Mouse (Mus musculus) left cerebral cortex, postnatal 4 days (tissue): Measurements from ENCODE around the gene Noc4l. TPM values are rescaled to one million over a fixed set of nuclear protein-coding genes. Genes with fewer than 3 reads are reported as not detected.
A peak's percentile ranks its signal among the peaks of the same experiment; 100 is the strongest.

Source experiments
- DNase-seq: peaks from one replicate; pipeline ENCODE4 v3.0.0-alpha.2; 2022
- intact Hi-C: fragments of 180-260 bp; cut with DNase I; formaldehyde crosslinking; loops from one replicate; pipeline ENCODE4 v1.15.1; 2025
- microRNA-seq: library from miRNA; unstranded; fragments of <30 nt; microRNA quantifications from one replicate; pipeline ENCODE4 v1.2.0, GENCODE M21; 2022
- total RNA-seq, 2 experiments: library from RNA; stranded (reverse); gene quantifications; 2 replicates each; pipeline ENCODE4 v1.2.3; 2021

Gene Noc4l
- total RNA-seq, 2 experiments from 2014 or later = 35.2 to 47.0 TPM

DNA sequence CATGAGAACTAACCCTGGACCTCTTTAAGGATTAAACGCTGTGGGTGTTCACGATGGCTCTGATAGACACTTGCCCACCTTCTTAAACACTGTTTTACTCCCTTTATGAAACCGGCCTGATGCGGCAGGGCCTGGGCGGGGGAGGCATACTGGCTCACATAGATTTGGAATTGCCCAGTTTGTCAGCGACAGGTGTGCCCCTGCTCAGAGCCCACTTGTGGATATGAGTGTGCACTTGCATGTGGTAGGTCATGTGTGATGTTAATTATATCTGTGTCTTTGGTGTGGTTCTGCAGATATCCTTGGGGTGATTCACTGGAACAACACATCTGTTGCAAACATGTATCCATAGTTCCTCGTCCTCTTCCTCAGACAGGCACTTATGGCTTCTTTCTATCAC is 42.7 kb downstream of the Noc4l start:
- DNase-seq = no peak
- intact Hi-C loops = no loop called here

DNA sequence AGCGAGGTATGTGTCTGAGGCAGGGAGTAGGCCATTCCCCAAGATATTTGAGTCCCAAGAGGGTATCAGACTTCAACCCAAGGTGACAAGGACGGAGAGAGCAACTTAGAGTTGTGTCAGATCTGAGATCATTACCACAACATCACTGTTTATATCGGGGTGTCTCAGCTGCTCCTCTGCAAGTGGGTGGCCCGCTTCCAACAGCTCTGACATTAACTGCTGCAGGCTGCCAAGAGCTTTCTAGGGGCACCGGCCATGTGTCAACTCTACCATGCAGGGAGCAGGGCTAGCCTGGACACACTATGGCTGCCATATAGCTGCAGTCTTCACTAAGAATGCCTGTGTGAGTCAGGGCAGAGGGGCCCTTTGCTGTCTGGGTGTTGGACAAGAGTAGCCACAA is 43.3 kb downstream of the Noc4l start:
- peak; percentile 32 for DNase-seq
- intact Hi-C loops = no loop called here

DNA sequence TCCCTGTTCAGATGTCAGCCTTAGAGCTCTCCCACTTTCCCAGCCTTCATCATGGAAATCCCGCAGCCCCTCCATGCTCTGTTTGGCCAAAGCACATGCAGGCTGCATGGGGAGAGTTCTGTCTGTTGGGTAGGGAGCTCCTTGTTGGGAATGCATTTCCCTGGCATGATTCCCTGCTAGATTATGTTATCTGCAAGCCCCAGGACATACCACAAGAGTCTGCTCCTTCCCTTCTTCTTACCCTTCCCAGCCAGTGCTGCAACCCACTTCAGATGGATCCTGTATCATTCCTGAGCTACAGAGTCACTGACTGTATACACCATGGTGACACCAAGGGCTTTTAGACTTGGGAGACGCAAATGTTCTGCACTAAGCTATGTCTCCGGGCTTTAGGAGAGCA is 43.8 kb downstream of the Noc4l start:
- no peak for DNase-seq
- intact Hi-C loops = no loop called here

DNA sequence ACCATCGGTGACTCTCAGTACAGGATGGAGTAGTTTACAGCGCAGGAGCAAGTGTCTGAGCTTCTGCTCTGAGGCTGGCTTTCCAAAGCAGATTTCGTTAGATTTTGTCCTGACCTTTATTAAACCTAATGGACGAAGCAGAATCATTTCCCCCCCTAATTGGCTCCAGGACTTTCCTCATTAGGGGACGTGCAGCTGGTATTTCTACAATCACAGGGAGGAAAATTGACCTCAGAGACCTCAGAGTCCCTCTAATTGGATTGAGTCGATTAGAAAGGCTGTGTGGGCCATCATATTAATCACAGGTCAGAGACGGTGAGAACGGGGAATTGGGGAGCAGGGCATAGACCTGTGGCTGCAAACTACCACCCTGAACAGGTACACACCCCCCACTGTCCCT is 44.3 kb downstream of the Noc4l start:
- DNase-seq = no peak
- intact Hi-C loops = no loop called here

DNA sequence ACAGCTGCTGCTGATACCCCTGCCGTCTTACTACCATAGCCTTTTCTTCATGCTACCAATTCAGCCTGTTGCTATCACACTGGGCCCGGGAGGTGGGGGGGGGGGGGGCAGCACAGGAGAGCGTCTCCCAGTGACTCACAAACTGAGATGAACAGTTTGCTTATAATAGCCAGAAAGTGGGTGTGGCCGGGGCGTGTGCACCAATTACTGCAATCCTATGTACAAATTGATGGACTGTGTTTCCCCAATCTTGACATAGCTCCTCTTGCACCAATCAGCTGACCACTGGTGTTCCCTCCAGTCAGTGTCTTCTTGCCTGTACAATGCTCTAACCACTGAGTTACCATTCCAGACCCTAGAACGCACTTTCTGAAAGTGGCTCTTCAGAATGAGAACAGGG is 44.9 kb downstream of the Noc4l start:
- intact Hi-C loops = no loop called here
- no peak for DNase-seq

DNA sequence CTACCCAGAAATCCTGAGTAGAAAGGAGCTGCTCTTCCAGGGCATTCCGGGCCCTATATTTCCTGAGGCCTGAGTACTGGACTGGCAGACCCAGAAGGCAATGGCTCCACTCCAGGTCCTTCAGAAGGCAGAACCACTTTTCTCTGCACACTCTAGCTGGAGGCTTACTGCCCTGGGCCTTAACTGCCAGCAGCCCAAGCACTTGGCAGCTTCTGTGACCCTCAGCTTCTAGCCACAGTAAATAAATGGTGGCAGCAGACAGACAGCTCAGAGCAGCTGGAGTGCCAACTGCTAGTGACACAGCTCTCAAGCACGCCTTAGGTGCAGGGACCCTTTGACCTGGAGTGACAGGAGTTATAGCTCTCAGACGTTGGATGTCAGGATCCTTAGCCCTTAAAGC is 45.5 kb downstream of the Noc4l start:
- peak; percentile 36 for DNase-seq
- intact Hi-C loops = no loop called here

DNA sequence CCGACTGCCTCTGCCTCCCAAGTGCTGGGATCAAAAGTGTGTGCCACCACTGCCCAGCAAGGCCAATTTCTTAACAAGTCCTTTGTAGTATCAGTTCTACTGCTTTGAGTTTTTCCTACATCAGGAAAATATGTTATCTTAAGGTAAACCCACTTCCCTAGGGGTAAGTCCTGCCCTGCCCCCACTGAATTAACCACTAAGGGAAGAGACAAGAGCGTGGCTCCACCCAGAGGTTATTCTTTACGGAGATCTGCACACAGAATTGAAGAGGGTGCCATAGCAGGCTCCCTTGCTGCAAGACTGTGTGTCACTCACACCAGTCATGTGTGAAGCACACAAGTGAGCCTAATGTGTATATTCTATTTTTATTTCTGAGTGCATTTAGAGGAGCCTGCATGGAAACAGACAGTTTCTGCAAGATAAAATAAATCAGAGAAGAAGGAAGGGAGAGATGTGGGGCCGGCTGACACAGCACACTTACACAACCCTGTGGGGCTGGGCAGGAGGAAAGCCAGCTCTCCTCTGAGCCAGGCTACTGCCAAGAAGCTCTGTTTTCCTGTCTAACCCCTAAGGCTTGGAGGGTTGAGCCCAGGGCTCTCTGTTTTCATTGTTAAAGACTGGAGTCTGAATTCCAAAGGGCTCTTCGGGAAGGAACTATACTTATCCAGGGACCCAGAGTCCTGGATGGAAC is 47.5 kb downstream of the Noc4l start:
- intact Hi-C loops = no loop called here
- DNase-seq = no peak

DNA sequence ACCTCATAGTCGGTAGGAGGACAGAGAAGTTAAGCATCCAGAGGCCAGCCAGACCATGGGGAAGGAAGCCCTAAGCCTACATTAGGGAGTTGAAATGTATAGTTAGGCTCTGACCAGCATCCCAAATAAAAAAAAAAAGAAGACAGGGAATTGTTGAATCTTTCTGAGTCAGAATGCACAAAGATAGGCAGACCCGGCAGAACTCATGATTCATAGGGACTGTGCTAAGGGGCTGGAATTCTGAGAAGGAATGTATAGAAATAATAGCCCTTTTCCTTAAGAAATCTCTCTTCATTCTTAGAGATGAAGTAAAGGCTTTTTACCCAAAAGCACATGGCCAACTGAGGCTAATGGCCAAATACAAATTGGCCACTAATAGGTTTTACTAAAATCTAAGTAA is 48.9 kb downstream of the Noc4l start:
- DNase-seq = no peak
- intact Hi-C loops = no loop called here

DNA sequence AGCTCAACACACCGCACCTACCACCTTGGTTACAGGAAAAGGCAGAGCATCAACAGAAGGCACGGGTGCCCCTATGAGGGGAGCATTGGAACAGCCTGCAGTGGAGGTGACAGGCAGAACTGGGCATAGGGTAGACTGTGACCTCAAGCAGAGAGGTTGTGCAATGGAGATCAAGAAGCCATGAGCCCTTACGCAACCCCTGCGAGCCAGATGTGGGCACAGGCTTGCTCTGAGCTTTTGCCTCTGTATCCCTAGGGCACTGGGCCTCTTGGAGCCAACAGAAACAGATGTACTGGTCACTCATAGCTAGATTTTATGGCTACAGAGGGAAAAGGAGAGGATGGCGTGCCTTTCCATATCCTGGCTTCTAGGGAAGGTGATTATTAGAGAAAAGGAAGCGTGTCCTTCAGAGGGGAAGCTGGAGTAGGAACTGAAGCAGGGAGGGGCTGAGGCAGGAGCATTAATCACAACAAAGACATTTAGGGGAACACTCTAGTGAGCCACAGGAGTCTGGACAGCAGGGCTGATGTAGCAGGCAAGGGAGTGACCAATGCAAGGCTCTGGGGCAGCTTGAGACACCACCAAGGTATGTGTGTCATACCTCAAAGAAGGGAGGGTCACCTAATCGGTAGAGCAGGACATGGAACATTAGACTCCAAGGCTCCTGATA is 50.1 kb downstream of the Noc4l start:
- intact Hi-C loops = no loop called here
- DNase-seq = no peak

Small RNAs within 50 kb of the gene (microRNA-seq; reads per million reads assigned to microRNA genes)
- gene Mir7026 = 7.5 reads per million, percentile 19 among the genes with 10 or more reads in this experiment

Other genes with a start within 250 kb of the Noc4l start
- gene Fbrsl1, start 204.9 kb downstream of the Noc4l start, total RNA-seq = 10 to 100 TPM; 68.1 to 72.9 TPM
- gene Galnt9, start 109.1 kb downstream of the Noc4l start, total RNA-seq = 10 to 100 TPM; 31.7 to 33.7 TPM
- 10 to 100 TPM; 28.0 to 32.5 TPM for gene Ddx51, start within 50 bp of the Noc4l start, total RNA-seq
- gene Ep400, start 117.3 kb upstream of the Noc4l start, total RNA-seq = 100 to 1,000 TPM; 121 to 122 TPM
- gene Pus1, start 127.2 kb upstream of the Noc4l start, total RNA-seq = 10 to 100 TPM; 18.7 to 20.3 TPM
- 100 to 1,000 TPM in 1 of 2 experiments, 10 to 100 TPM in 1; 94.5 to 101 TPM for gene Ulk1, start 156.7 kb upstream of the Noc4l start, total RNA-seq
- gene Hscb, start 186.4 kb upstream of the Noc4l start, total RNA-seq = 1 to 10 TPM; 6.3 to 8.0 TPM
- 1 to 10 TPM; 2.6 to 3.0 TPM for gene Chek2, start 186.6 kb upstream of the Noc4l start, total RNA-seq
- 100 to 1,000 TPM in 1 of 2 experiments, 10 to 100 TPM in 1; 97.3 to 112 TPM for gene Ttc28, start 226.4 kb upstream of the Noc4l start, total RNA-seq